Mouse (Mus musculus): ENCODE measurements around the gene Crtc3.

Gene Crtc3

DNA sequence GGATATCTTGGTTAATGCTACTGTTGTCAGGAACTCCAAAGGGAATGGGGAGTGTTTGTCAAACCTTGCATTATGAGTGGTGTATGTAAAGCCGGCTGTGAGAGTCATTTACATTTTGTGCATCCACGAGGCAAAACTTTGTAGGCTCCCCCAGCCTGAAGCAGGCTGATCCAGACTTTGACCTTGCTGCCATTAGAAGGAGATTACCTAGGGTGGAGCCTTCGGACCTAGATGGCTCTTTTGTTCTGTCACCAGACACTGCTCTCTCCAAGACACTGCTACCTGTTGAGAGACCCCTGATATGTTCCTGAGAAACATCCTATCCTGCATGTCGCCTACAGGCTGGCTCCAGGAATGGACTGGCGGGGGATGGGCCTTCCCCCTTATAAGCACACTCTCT is 149.1 kb downstream of the Crtc3 start:
- in situ Hi-C loops (cut with MboI; ENCODE audit: low pct_unique_long_range_greater_than_20kb in 1 of 2, low sequenced_read_pairs in 2 of 2, unreplicated experiment in 1 of 2): no loop called here

Data from mouse embryonic stem cell (cell line).